Mouse (Mus musculus): ENCODE measurements around the gene Gm11492. TPM values are rescaled to one million over a fixed set of nuclear protein-coding genes. Genes with fewer than 3 reads are reported as not detected.
A peak's percentile ranks its signal among the peaks of the same experiment; 100 is the strongest.

Gene Gm11492
- not detected in 2 replicates for polyA plus RNA-seq (2015; fragmentation: Nextera tagmentation; extraction: Ambion mirVana)

DNA sequence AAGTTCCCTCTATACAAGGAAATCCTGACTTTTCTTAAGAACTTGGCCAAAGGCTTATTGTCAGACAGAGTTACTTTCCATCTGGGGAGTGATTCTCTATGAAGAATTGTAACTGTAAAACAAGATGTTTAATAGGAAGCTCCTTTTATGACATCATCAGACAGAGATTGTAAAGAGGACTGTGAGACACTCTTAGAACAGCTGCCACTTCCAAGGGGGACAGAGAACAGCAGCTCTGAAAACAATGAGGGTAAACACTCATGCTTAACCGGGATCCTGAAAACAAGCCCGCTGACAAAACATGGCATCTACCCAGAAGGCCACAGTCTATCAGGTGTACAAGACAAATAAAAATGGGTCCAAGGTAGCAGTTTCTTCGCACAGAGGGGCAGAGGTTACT lies at the start of gene Gm11492:
TSS of gene Gm11492 (plus strand) at position 153 of the 400 bp plus-strand sequence.
- WGBS (ENCODE audit: insufficient replicate concordance), result 55% methylated on average over 3 of the region's 3 CpGs
- Histone ChIP-seq H3K9me3 (replicated peaks) (no peaks in the 10 kb centered on the region), H3K27me3 (0 out of 2 replicates have a peak, but pooled peaks cover 6% of the 10 kb centered on the region), H3K4me2 (no peak within 1 kb of the TSS), H3K9ac (no peak within 1 kb of the TSS), H3K27ac (no peak within 1 kb of the TSS), H3K4me3 (replicated peaks) (no peak within 1 kb of the TSS), H3K36me3 (no peaks in the 10 kb centered on the region), H3K4me1 (replicated peaks) (peaks cover 5% of the 10 kb centered on the region; the same call in 1 of the 2 replicates)
- no peak for ATAC-seq (ENCODE audit: low read depth)
- no peak for DNase-seq

DNA sequence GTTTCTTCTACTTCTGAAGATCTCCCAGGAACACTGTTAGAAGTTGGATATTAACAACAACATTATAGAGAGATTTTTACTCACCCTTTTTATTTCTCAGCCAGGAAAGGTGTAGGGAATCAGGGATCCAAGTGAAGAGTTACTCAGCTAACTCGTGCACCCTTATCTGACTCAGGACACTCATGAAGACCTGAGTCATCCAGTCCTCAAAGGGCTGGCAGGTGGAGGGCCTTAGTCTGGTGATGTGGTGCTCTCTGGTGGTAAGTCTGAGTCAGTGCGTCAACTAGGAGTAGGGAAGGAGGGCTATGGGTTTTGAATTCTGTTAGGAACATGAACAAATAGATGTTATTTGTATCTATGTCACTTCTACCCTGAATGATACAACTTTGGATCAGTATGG lies 47.2 kb upstream of the Gm11492 start:
- Histone ChIP-seq H3K9me3 (replicated peaks) (no peaks in the 10 kb centered on the region), H3K4me3 (replicated peaks) (no peak overlapping the region), H3K9ac (no peak overlapping the region), H3K4me2 (no peak overlapping the region), H3K27me3 (no peaks in the 10 kb centered on the region), H3K4me1 (replicated peaks) (peaks cover 20% of the 10 kb centered on the region), H3K36me3 (no peaks in the 10 kb centered on the region), H3K27ac (no peak overlapping the region)
- peak; percentile 85 for ATAC-seq (ENCODE audit: low read depth)
- 0% methylated on average over 2 of the region's 2 CpGs for WGBS (ENCODE audit: insufficient replicate concordance)
- DNase-seq, result peak; percentile 62

DNA sequence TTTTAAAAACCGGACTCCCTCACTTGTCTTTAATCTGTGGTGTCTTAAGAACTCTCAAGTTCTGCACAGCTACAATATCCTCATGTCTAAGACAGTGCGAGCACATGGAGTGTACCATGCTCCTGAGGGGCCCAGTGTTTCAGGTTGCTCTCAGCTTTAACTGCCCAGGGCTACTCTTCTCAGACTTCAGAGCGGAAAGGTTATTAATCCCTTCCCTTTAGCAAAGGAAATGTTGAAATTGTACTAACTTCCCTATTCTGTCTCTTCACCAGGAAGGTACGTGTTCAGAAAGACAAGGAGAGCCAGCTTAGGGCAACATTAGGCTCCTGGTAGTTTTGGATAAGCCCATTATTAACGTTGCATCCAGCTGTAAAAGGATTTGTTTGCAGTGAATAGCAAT lies 43.0 kb upstream of the Gm11492 start:
- H3K4me2 ChIP-seq, result no peak overlapping the region
- H3K9ac ChIP-seq, result no peak overlapping the region
- peaks cover 26% of the 10 kb centered on the region for H3K4me1 ChIP-seq (replicated peaks)
- WGBS (ENCODE audit: insufficient replicate concordance), result 35% methylated on average over 5 of the region's 5 CpGs
- no peaks in the 10 kb centered on the region for H3K27me3 ChIP-seq
- no peak for DNase-seq
- no peaks in the 10 kb centered on the region for H3K9me3 ChIP-seq (replicated peaks)
- H3K4me3 ChIP-seq (replicated peaks), result no peak overlapping the region
- H3K27ac ChIP-seq, result no peak overlapping the region
- H3K36me3 ChIP-seq, result no peaks in the 10 kb centered on the region
- no peak for ATAC-seq (ENCODE audit: low read depth)

DNA sequence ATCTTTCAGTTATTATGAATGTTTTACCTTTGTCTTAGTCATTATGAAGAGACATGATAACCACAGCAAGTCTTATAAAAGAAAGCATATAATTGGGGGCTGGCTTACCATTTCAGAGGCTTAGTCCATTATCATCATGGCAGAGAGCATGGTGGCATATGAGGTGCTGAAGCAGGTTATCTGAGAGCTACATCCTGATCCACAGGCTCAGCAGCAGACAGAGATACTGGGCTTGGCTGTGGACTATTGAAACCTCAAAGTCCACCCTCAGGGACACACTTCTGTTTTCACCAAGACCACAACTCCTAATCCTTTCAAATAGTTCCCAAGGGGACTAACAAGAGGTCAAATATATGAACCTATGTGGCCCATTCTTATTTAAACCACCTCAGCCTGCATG lies 42.5 kb upstream of the Gm11492 start:
- Histone ChIP-seq H3K27me3 (no peaks in the 10 kb centered on the region), H3K27ac (no peak overlapping the region), H3K9ac (no peak overlapping the region), H3K4me3 (replicated peaks) (no peak overlapping the region), H3K4me1 (replicated peaks) (peaks cover 24% of the 10 kb centered on the region), H3K36me3 (no peaks in the 10 kb centered on the region), H3K9me3 (replicated peaks) (no peaks in the 10 kb centered on the region), H3K4me2 (no peak overlapping the region)
- ATAC-seq (ENCODE audit: low read depth) (peak; percentile 60), DNase-seq (no peak)

DNA sequence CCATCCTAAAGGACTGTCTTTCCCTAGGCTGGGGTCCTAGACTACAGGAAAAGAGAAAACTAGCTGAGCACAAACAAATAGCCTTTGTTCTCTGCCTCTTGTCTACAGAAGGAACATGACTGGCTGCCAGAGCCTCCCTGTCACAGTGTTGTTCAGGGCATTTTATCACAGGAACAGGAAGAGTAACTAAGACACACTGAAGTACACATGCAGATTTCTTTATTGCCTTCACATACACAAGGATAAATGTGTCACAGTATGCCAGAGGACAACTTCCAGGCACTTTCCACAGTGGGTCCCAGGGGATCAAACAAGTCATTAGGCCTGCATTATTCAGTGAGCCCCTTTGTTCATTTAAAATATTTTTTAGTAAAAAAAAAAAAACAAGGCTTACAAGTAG lies 41.7 kb upstream of the Gm11492 start:
- no peak overlapping the region for H3K4me3 ChIP-seq (replicated peaks)
- H3K9me3 ChIP-seq (replicated peaks), result no peaks in the 10 kb centered on the region
- DNase-seq (no peak), ATAC-seq (ENCODE audit: low read depth) (no peak)
- H3K36me3 ChIP-seq, result no peaks in the 10 kb centered on the region
- H3K27ac ChIP-seq, result no peak overlapping the region
- H3K9ac ChIP-seq, result no peak overlapping the region
- peaks cover 21% of the 10 kb centered on the region for H3K4me1 ChIP-seq (replicated peaks)
- H3K27me3 ChIP-seq, result no peaks in the 10 kb centered on the region
- H3K4me2 ChIP-seq, result no peak overlapping the region

DNA sequence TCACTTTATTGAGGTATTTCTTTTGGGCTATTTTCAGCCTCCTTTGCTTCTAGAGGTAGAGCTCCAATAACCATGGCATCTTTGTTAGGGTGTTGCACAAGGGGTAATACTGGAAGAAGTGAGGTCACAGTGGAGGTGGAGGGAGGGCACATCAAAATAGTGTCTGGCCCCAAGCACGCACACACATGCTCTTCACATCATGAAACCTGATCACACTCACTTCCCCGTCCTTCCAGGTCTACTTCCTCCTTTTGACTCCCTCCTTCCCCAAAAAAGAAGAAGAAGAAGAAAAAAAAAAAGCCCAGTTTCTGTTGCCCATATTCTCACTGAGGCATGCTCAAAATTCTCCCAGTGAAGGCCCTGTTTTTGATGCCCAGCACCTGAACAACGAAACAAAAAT lies 39.1 kb upstream of the Gm11492 start:
- no peak for ATAC-seq (ENCODE audit: low read depth)

DNA sequence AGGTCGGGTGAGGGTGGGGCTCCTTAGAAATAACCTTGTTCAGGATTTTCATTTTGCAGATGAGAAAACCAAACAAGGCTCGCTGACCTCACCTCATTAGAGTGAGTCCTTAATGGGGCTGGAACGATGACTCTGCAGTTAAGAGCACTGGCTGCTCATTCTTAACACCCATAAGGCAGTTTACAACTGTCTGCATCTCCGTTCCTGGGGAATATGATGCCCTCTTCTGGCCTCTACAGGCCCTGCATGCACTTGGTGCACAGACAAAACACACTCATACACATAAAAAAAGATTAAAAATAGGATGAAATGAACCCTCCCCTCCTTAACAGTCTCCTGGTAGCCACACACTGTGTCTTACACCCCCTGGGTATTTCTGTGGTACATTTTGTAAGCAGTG lies 38.5 kb upstream of the Gm11492 start:
- Histone ChIP-seq H3K9me3 (replicated peaks) (no peaks in the 10 kb centered on the region), H3K27me3 (no peaks in the 10 kb centered on the region), H3K9ac (no peak overlapping the region), H3K36me3 (no peaks in the 10 kb centered on the region), H3K4me2 (no peak overlapping the region), H3K4me3 (replicated peaks) (no peak overlapping the region), H3K27ac (no peak overlapping the region), H3K4me1 (replicated peaks) (peaks cover 19% of the 10 kb centered on the region)
- DNase-seq (no peak), ATAC-seq (ENCODE audit: low read depth) (no peak)
- WGBS (ENCODE audit: insufficient replicate concordance), result 49% methylated on average over 4 of the region's 4 CpGs

More for the DNA sequence above, 39.1 kb upstream of the Gm11492 start:
- Histone ChIP-seq H3K27me3 (no peaks in the 10 kb centered on the region), H3K4me3 (replicated peaks) (no peak overlapping the region), H3K36me3 (no peaks in the 10 kb centered on the region), H3K4me2 (no peak overlapping the region), H3K4me1 (replicated peaks) (peaks cover 21% of the 10 kb centered on the region), H3K27ac (no peak overlapping the region), H3K9me3 (replicated peaks) (no peaks in the 10 kb centered on the region), H3K9ac (no peak overlapping the region)
- WGBS (ENCODE audit: insufficient replicate concordance), result 45% methylated on average over 3 of the region's 3 CpGs
- DNase-seq, result no peak

DNA sequence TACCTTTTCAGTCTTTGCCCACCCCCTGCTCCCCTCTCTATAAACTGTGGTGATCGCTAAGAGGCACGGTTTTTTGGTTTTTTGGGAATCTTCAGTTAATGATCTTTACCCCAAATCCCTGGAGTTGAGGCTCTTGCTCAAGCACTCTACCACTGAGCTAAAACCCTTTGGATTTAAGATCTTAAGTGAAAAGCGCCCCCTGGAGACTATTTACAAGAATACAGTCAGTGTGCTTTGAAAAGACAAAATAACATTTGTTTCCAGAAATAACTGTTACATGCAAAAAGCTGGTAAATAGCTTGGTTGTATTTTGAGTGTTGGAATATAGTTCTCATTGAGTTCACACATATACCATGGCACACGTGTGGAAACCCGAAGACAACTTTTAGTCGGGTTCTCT lies 34.8 kb upstream of the Gm11492 start:
- H3K36me3 ChIP-seq, result no peaks in the 10 kb centered on the region
- no peak for DNase-seq

DNA sequence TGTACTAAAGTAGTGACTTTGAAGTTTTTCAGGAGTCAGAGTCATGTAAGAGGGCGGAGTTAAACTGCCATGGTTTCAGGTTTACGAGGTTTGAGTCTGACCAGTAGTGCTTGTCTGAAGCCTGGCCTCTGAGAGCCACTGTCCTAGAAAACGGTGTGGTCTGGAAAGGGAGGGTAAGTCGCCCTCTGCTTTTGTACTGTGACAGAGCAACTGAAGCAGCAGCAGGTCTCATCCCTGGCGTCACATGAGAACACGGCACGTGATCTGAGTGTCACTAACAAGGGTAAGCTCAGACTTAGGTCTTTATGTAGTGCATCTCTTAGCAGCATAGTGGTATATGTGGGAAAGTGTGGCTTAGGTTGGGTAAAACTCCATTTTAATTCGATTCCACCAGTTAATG lies 24.2 kb upstream of the Gm11492 start:
- ATAC-seq (ENCODE audit: low read depth), result no peak
- WGBS (ENCODE audit: insufficient replicate concordance), result 42% methylated on average over 8 of the region's 8 CpGs

More for the DNA sequence above, 34.8 kb upstream of the Gm11492 start:
- no peaks in the 10 kb centered on the region for H3K27me3 ChIP-seq
- H3K9me3 ChIP-seq (replicated peaks), result no peaks in the 10 kb centered on the region
- H3K4me2 ChIP-seq, result no peak overlapping the region
- no peaks in the 10 kb centered on the region for H3K4me1 ChIP-seq (replicated peaks)
- no peak overlapping the region for H3K9ac ChIP-seq
- no peak overlapping the region for H3K27ac ChIP-seq
- 57% methylated on average over 6 of the region's 6 CpGs for WGBS (ENCODE audit: insufficient replicate concordance)
- no peak for ATAC-seq (ENCODE audit: low read depth)
- H3K4me3 ChIP-seq (replicated peaks), result no peak overlapping the region

DNA sequence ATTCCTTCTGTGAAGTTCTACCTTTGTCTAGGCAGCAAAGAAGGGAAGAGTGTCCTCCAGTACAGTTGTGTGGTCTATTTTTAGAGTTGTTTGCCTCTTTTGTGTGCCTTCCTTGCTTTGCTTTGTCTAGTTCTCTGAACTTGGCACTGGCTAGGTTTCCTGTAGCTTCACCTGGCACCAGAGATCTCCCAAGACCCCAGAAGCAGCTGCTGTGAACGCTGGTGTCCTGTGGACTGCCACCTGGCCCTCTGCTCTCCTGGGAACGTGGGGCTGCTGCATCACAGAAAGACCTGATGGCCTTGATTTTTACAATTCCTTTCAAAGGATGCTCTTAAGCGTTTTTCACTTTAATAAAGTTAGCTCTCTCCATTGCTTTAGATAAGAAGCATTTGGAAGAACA lies 23.5 kb upstream of the Gm11492 start:
- Histone ChIP-seq H3K4me3 (replicated peaks) (no peak overlapping the region), H3K9me3 (replicated peaks) (no peaks in the 10 kb centered on the region), H3K9ac (no peak overlapping the region), H3K4me2 (no peak overlapping the region), H3K4me1 (replicated peaks) (no peaks in the 10 kb centered on the region), H3K36me3 (no peaks in the 10 kb centered on the region), H3K27me3 (no peaks in the 10 kb centered on the region), H3K27ac (no peak overlapping the region)
- 42% methylated on average over 3 of the region's 3 CpGs for WGBS (ENCODE audit: insufficient replicate concordance)
- ATAC-seq (ENCODE audit: low read depth) (no peak), DNase-seq (no peak)

More for the DNA sequence above, 24.2 kb upstream of the Gm11492 start:
- Histone ChIP-seq H3K9ac (no peak overlapping the region), H3K9me3 (replicated peaks) (no peaks in the 10 kb centered on the region), H3K4me2 (no peak overlapping the region), H3K27ac (no peak overlapping the region), H3K27me3 (no peaks in the 10 kb centered on the region), H3K36me3 (no peaks in the 10 kb centered on the region), H3K4me1 (replicated peaks) (no peaks in the 10 kb centered on the region), H3K4me3 (replicated peaks) (no peak overlapping the region)
- DNase-seq, result no peak

DNA sequence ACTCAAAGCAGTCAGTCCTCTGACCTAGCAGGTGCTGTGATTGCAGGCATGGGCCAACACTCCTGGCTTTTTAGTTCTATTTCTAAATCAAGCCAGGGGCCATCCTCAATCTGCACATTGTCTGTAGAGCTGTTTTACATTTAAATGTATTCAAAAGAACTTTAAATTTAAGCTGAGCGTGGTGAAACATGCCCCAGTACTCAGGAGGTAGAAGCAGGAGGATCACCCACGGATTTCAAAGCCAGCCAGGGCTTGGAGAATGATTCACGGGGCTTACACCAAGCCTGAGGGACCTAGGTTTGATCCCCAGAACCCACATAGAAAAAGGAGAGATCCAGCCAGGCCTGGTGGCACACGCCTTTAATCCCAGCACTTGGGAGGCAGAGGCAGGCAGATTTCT lies 13.1 kb upstream of the Gm11492 start:
- H3K27ac ChIP-seq, result no peak overlapping the region
- WGBS (ENCODE audit: insufficient replicate concordance), result 58% methylated on average over 4 of the region's 4 CpGs
- ATAC-seq (ENCODE audit: low read depth), result no peak
- no peak overlapping the region for H3K4me3 ChIP-seq (replicated peaks)
- no peaks in the 10 kb centered on the region for H3K4me1 ChIP-seq (replicated peaks)
- H3K9me3 ChIP-seq (replicated peaks), result no peaks in the 10 kb centered on the region
- H3K9ac ChIP-seq, result no peak overlapping the region
- no peak for DNase-seq
- no peak overlapping the region for H3K4me2 ChIP-seq
- no peaks in the 10 kb centered on the region for H3K36me3 ChIP-seq
- no peaks in the 10 kb centered on the region for H3K27me3 ChIP-seq

DNA sequence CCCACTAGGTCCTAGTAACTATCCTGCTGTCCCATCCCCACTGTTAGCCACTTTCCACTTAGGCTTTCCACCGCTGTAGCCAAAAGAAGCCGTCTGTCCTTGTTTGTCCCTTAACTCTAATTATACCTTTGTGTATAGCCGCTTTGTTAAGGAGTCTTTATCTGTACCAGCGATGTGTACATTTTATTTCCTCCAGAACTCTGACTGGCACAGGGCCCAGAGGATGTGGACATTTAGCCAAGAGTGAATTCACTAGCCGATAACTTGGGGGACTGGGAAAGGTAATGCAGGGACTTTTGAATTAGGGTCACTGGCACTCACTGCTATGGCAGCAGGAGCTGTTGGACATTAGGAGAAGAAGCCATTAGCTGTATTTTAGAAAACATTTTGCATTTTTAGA lies 12.1 kb upstream of the Gm11492 start:
- no peak overlapping the region for H3K27ac ChIP-seq
- ATAC-seq (ENCODE audit: low read depth), result no peak
- DNase-seq, result no peak
- H3K9ac ChIP-seq, result no peak overlapping the region
- H3K4me1 ChIP-seq (replicated peaks), result no peaks in the 10 kb centered on the region
- no peak overlapping the region for H3K4me3 ChIP-seq (replicated peaks)
- WGBS (ENCODE audit: insufficient replicate concordance), result 62% methylated on average over 5 of the region's 5 CpGs
- H3K27me3 ChIP-seq, result no peaks in the 10 kb centered on the region
- H3K4me2 ChIP-seq, result no peak overlapping the region
- H3K36me3 ChIP-seq, result no peaks in the 10 kb centered on the region
- H3K9me3 ChIP-seq (replicated peaks), result no peaks in the 10 kb centered on the region

Data from liver, embryonic 13.5 days (tissue).